Mouse (Mus musculus) forebrain, embryonic 11.5 days (tissue): ENCODE measurements around the gene Olfr571. TPM values are rescaled to one million over a fixed set of nuclear protein-coding genes. Genes with fewer than 3 reads are reported as not detected.

Source experiments
- ATAC-seq: fragments of 200-750 bp; cut with Nextera tagmentation; replicated peaks from 2 replicates; pipeline ENCODE4 v1.8.0; 2017; ENCODE audit warnings: moderate TSS enrichment; ENCODE audit not compliant: low FRiP score
- DNase-seq: peaks from one replicate; pipeline ENCODE4 v3.0.0-alpha.2; 2017; ENCODE audit warnings: low spot score
- H3K27ac ChIP-seq: fragments of 300-500 bp; sonication (generic); 2 replicates; pipeline ENCODE4 v1.5.1; 2014; ENCODE audit warnings: low read depth, low read length
- H3K27me3 ChIP-seq: fragments of 300-500 bp; sonication (generic); 2 replicates; pipeline ENCODE4 v1.6.1; 2014; ENCODE audit warnings: mild to moderate bottlenecking, low read length, mixed read lengths; ENCODE audit not compliant: control insufficient read depth, insufficient read depth
- H3K36me3 ChIP-seq: fragments of 300-500 bp; sonication (generic); 2 replicates; pipeline ENCODE4 v1.6.1; 2014; ENCODE audit warnings: mild to moderate bottlenecking, low read length, moderate library complexity, mixed read lengths; ENCODE audit not compliant: control insufficient read depth, insufficient read depth
- H3K4me1 ChIP-seq: fragments of 300-500 bp; sonication (generic); replicated peaks from 2 replicates; pipeline ENCODE4 v1.6.1; 2014; ENCODE audit warnings: low read length, mixed read lengths; ENCODE audit not compliant: control insufficient read depth, insufficient read depth
- H3K4me2 ChIP-seq: fragments of 300-500 bp; sonication (generic); 2 replicates; pipeline ENCODE4 v1.6.1; 2014; ENCODE audit warnings: low read depth, mild to moderate bottlenecking, low read length, moderate library complexity, mixed read lengths; ENCODE audit not compliant: severe bottlenecking
- H3K4me3 ChIP-seq: fragments of 300-500 bp; sonication (generic); 2 replicates; pipeline ENCODE4 v1.5.1; 2014; ENCODE audit warnings: low read depth, low read length
- H3K9ac ChIP-seq: fragments of 300-500 bp; sonication (generic); 2 replicates; pipeline ENCODE4 v1.6.1; 2014; ENCODE audit warnings: low read length
- H3K9me3 ChIP-seq: fragments of 300-500 bp; sonication (generic); 2 replicates; pipeline ENCODE4 v1.6.1; 2016; ENCODE audit warnings: low read length, mixed read lengths; ENCODE audit not compliant: control insufficient read depth
- WGBS: fragments of 180-500 bp; shearing (Covaris S2); extraction: QIAGEN DNeasy Blood & Tissue Kit; methylation state at CpG from one replicate; pipeline ENCODE4 v1.1.7; 2014; 5-methylcytosine and 5-hydroxymethylcytosine counted together
- polyA plus RNA-seq: library from polyadenylated mRNA; unstranded; fragments of >200 nt; fragmentation: Nextera tagmentation; extraction: Ambion mirVana; gene quantifications from 2 replicates; pipeline ENCODE4 v1.2.1, GENCODE M21; 2014

Olfr571 gene
- polyA plus RNA-seq, 1 experiment from 2014 or later, result 0.19 TPM

DNA sequence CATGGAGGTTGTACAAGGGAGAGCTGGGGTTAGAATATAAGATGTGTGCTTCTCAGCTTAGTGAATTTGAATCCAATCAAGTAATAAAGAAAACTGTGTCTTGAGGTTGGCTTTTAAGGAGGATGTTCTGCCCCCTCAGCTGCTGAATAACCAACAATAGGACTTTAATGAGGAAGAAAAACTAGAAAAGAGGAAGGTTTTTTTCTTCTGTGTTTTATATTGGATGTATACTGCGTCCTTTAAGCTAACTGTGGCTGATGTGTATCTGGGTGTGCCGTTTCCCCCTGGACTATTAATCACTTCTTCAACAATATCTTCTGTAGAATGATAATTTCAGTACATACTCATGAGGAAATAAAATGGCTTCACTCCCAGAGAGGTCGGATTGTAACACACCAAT is 9.8 kb upstream of the Olfr571 start:
- no peaks in the 10 kb centered on the region for H3K27me3 ChIP-seq
- DNase-seq (no peak), ATAC-seq (no peak)
- H3K9me3 ChIP-seq, result no peaks in the 10 kb centered on the region
- H3K9ac ChIP-seq, result no peak overlapping the region
- WGBS, result 83% methylated on average over 3 of the region's 3 CpGs
- no peaks in the 10 kb centered on the region for H3K36me3 ChIP-seq
- no peak overlapping the region for H3K4me3 ChIP-seq
- no peak overlapping the region for H3K4me2 ChIP-seq
- H3K4me1 ChIP-seq, result no peaks in the 10 kb centered on the region
- no peak overlapping the region for H3K27ac ChIP-seq

DNA sequence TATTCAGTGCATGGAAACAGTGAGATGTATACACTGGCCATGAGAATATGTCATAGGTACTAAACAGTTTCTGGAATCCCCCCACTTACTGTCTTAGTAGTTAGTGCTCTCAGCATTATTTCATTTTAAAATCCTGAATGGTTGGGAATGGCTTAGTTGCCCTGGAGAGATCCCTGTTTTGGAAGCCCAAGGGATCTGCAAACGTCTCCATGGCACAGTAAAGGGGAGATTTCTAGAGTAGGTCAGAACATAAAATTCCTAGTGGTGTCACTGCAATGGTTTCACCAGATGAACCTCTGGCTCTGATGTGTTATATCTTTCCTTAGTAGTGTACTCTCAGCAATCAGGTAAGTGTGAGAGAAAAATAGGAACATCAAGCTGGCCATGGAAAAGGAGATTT is 6.8 kb upstream of the Olfr571 start, which contains the start of gene Olfr572:
TSS of gene Olfr572 (plus strand) at position 301 of the 400 bp plus-strand sequence.
- H3K4me1 ChIP-seq, result no peaks in the 10 kb centered on the region
- no peaks in the 10 kb centered on the region for H3K9me3 ChIP-seq
- H3K27me3 ChIP-seq, result no peaks in the 10 kb centered on the region
- H3K9ac ChIP-seq, result no peak within 1 kb of the TSS
- WGBS, result 69% methylated on average over 1 of the region's 1 CpGs
- no peaks in the 10 kb centered on the region for H3K36me3 ChIP-seq
- no peak within 1 kb of the TSS for H3K27ac ChIP-seq
- H3K4me3 ChIP-seq, result no peak within 1 kb of the TSS
- ATAC-seq (no peak), DNase-seq (no peak)
- no peak within 1 kb of the TSS for H3K4me2 ChIP-seq

DNA sequence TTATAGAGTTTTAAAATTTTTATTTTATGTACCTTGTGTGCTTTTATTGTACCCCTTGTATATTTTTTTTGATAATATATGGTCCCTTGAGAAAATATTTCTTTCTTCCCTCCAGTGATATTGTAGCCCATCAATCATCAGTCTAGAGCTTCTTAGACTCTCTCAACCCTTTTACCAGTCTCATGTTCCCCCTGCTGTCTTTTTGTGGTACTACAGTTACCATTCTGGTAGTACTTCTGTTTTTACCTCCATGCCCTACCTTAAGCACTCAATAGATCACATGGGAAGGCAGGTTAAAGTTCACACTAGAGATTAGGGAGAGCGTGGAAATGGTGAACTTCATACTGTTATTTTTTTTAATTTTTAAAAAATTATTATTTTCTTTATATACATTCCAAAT is 2.3 kb upstream of the Olfr571 start:
- WGBS, result 9% methylated on average over 1 of the region's 1 CpGs
- peak; percentile 88 for ATAC-seq
- no peak for DNase-seq

DNA sequence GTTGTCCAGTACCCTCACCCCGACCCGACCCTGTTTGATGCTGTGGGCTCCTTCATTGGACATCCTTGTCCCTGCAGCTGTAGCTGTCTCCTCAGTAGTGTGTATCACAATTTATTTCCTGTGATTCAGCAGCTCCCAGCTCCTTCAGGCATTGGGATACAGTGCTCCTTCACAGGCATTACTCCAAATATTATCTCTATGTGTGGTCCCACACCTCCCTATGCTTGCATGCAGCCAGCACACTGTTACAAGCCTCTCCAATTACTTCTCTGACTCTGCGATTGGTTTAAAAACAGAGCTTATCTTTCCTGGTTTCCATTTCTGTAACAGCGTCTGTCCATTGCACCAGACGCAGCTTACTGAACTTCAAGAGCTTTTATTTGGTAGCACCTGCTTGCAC is 931 bp downstream of the Olfr571 start:
- no peak for DNase-seq
- 83% methylated on average over 5 of the region's 5 CpGs for WGBS
- H3K36me3 ChIP-seq, result no peaks in the 10 kb centered on the region

More for the DNA sequence above, 2.3 kb upstream of the Olfr571 start:
- no peak overlapping the region for H3K27ac ChIP-seq
- H3K27me3 ChIP-seq, result no peaks in the 10 kb centered on the region
- H3K4me1 ChIP-seq, result no peaks in the 10 kb centered on the region
- H3K4me2 ChIP-seq, result no peak overlapping the region
- no peak overlapping the region for H3K4me3 ChIP-seq
- H3K9me3 ChIP-seq, result no peaks in the 10 kb centered on the region
- no peak overlapping the region for H3K9ac ChIP-seq
- no peaks in the 10 kb centered on the region for H3K36me3 ChIP-seq

DNA sequence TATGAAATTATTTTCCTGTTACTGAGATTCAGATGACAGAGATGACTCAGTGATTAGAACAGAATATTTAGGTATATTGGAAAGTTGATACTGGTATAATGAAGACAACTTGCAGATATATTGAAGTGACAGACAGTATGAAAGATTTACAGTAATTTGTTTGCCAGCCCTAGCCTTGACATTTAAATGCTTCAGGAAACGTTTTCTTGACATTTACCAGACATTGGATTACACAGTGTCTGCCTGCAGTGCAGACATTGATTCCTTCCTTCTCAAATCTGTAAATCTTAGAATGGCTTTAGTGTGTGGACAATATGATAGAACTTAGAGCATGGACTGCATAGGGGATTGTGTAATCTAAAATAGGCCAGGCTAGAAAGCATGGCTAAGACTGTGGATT is 2.1 kb downstream of the Olfr571 start:
- no peak overlapping the region for H3K27ac ChIP-seq
- ATAC-seq (no peak), DNase-seq (no peak)
- H3K9ac ChIP-seq, result no peak overlapping the region
- no peaks in the 10 kb centered on the region for H3K27me3 ChIP-seq
- H3K4me3 ChIP-seq, result no peak overlapping the region
- H3K4me1 ChIP-seq, result no peaks in the 10 kb centered on the region
- no peak overlapping the region for H3K4me2 ChIP-seq
- no peaks in the 10 kb centered on the region for H3K36me3 ChIP-seq
- WGBS, result 56% methylated on average over 1 of the region's 1 CpGs
- H3K9me3 ChIP-seq, result no peaks in the 10 kb centered on the region

More for the DNA sequence above, 931 bp downstream of the Olfr571 start:
- Histone ChIP-seq H3K27me3 (no peaks in the 10 kb centered on the region), H3K9ac (no peak overlapping the region), H3K9me3 (no peaks in the 10 kb centered on the region), H3K4me3 (no peak overlapping the region), H3K4me1 (no peaks in the 10 kb centered on the region), H3K4me2 (no peak overlapping the region), H3K27ac (no peak overlapping the region)
- no peak for ATAC-seq

DNA sequence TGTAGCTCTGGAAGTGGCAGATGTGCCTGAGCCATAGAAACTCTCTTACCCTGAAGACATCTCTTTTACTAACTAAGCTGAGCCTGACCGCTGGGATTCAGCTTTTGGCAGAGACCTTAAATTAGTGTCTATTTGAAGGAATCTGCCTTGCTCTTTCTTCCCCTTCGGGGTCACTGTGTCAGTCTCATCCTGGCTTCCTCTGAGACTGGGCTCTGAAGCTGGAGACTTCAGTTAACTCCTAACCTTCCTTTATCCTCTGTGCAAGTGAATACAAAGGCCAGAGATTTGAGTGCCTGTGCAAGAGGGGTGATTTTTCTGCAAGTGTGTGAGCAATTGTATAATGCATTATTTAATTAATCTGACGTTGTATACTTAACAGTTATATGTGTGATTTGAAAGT is 26.6 kb downstream of the Olfr571 start, which contains the start of gene Olfr569:
TSS of gene Olfr569 (minus strand) at position 101 of the 400 bp plus-strand sequence.
- no peaks in the 10 kb centered on the region for H3K4me1 ChIP-seq
- ATAC-seq (no peak), DNase-seq (no peak)
- H3K4me2 ChIP-seq, result no peak within 1 kb of the TSS
- WGBS, result 69% methylated on average over 3 of the region's 3 CpGs
- no peak within 1 kb of the TSS for H3K27ac ChIP-seq
- H3K4me3 ChIP-seq, result no peak within 1 kb of the TSS
- H3K27me3 ChIP-seq, result no peaks in the 10 kb centered on the region
- H3K36me3 ChIP-seq, result no peaks in the 10 kb centered on the region
- no peak within 1 kb of the TSS for H3K9ac ChIP-seq
- H3K9me3 ChIP-seq, result no peaks in the 10 kb centered on the region

DNA sequence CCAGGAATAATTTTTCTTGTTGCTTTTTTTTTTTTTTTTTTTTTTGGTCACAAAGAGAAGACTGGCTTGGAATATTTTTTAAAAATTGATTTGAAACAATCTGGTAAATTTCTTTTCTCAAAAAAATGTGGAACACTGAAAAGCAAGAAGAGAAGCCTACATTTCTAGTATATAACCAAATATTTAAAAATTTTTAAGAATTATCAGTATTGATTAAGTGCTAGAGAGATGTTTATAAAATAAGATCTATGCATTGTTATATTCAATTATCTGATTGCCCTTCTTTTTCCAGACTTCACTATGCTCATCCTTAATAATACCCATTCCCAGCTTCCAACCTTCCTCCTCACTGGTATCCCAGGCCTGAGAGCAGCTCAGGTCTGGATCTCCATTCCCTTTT is 40.5 kb downstream of the Olfr571 start, which contains the start of gene Olfr568:
TSS of gene Olfr568 (plus strand) at position 301 of the 400 bp plus-strand sequence.
- H3K36me3 ChIP-seq, result no peaks in the 10 kb centered on the region
- no peaks in the 10 kb centered on the region for H3K9me3 ChIP-seq
- H3K4me1 ChIP-seq, result no peaks in the 10 kb centered on the region
- no peak for ATAC-seq
- no peaks in the 10 kb centered on the region for H3K27me3 ChIP-seq
- H3K4me2 ChIP-seq, result no peak within 1 kb of the TSS
- DNase-seq, result no peak
- no peak within 1 kb of the TSS for H3K9ac ChIP-seq
- H3K27ac ChIP-seq, result no peak within 1 kb of the TSS
- H3K4me3 ChIP-seq, result no peak within 1 kb of the TSS

DNA sequence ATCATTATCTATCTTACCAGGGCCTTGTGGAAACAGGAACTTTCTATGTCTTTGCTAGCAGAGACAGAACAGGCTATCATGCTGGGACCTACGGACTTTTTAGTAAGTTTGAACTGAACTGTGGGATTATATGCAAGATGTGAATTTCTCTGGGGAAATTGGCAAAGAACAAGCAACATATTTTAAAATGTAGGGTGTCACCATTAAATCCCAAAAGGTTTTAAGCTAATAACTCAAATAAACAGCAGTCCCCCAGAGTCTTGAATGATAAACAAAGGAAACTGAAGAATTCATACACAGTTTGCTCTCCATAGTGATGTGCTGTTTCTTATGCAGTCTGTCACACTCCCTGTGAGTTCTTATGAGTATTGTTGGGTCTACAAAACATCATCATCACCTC is 58.7 kb downstream of the Olfr571 start, which contains the start of gene Olfr566:
TSS of gene Olfr566 (minus strand) at position 101 of the 400 bp plus-strand sequence.
- WGBS, result 78% methylated on average over 1 of the region's 1 CpGs
- no peak for ATAC-seq

DNA sequence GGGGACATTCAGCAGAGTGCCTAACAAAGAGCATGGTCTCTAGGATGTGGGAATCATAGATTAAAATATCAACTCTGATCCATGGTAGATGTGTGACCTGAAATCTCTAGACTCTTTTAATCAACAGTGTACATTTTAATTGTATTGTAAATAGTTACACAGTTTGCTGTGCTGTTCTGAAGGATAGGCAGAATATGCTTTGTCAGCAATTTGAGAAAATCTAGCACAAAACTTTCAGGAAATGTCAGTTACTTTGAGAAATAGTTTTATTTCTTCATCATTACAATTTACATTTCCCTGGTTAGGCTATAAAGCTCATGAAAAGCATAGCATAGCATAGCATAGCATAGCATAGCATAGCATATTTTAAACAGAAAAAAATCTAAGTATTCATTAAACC is 61.5 kb downstream of the Olfr571 start:
- no peaks in the 10 kb centered on the region for H3K9me3 ChIP-seq
- H3K27me3 ChIP-seq, result no peaks in the 10 kb centered on the region
- no peak overlapping the region for H3K9ac ChIP-seq
- no peaks in the 10 kb centered on the region for H3K4me1 ChIP-seq
- DNase-seq (no peak), ATAC-seq (no peak)
- H3K4me3 ChIP-seq, result no peak overlapping the region
- no peaks in the 10 kb centered on the region for H3K36me3 ChIP-seq
- H3K4me2 ChIP-seq, result no peak overlapping the region
- no peak overlapping the region for H3K27ac ChIP-seq

More for the DNA sequence above, 58.7 kb downstream of the Olfr571 start, which contains the start of gene Olfr566:
- Histone ChIP-seq H3K4me2 (no peak within 1 kb of the TSS), H3K27me3 (no peaks in the 10 kb centered on the region), H3K36me3 (no peaks in the 10 kb centered on the region), H3K9ac (no peak within 1 kb of the TSS), H3K27ac (no peak within 1 kb of the TSS), H3K4me3 (no peak within 1 kb of the TSS), H3K9me3 (no peaks in the 10 kb centered on the region), H3K4me1 (no peaks in the 10 kb centered on the region)
- no peak for DNase-seq
